Mouse (Mus musculus): Measurements from ENCODE around the gene St7l.
"Not testable (repeated sequence)": the region's sequence is repeated elsewhere in the genome, so short reads cannot be mapped to it uniquely, and the experiment has no call there.

Gene St7l

GRCm38 (mm10) chr3:104863786-104864650 lies at the start of gene St7l, which contains the start of gene Capza1:
Gene St7l (plus strand): TSS chr3:104864005.
Gene Capza1 (minus strand): TSS chr3:104864505.
- peak in 1 of 2 experiments; percentile 91 for DNase-seq (ENCODE audit: low spot score in 2 of 2)

- no peak for DNase-seq (ENCODE audit: low spot score in 2 of 2)
These were observed 49.1 kb upstream of the St7l start for GRCm38 (mm10) chr3:104814746-104815145.

- no peak for DNase-seq (ENCODE audit: low spot score in 2 of 2)
These were observed 48.5 kb upstream of the St7l start for GRCm38 (mm10) chr3:104815346-104815745.

GRCm38 (mm10) chr3:104816130-104816529 lies 47.7 kb upstream of the St7l start:
- no peak for DNase-seq (ENCODE audit: low spot score in 2 of 2)

- DNase-seq (ENCODE audit: low spot score in 2 of 2): peak; percentile 58 to 66
These were observed 46.3 kb upstream of the St7l start for GRCm38 (mm10) chr3:104817481-104817990.

- peak; percentile 62 to 75 for DNase-seq (ENCODE audit: low spot score in 2 of 2)
These were observed 45.6 kb upstream of the St7l start, which contains the start of gene Mov10 for GRCm38 (mm10) chr3:104817991-104818748. Gene Mov10 (minus strand): TSS chr3:104818563.

DNA sequence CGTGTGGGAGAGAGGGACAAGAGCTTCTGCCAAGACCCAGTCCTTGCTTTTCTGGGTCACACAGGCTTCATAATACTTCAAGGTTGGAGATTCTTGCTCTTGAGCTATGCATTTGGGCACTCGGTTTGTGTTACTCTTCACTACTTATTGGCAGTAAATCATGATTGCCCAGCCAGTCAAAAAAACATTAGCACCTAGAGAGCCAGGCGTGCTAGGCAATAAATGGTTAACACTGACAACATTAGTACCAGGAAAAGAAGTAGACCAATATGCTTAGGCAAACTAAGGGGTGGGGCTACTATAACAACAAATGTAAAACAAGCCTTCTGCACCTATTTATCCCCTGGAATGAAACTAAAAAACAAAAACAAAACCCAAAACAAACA lies 45.1 kb upstream of the St7l start:
- DNase-seq (ENCODE audit: low spot score in 2 of 2): no peak

- DNase-seq (ENCODE audit: low spot score in 2 of 2): no peak
These were observed 43.4 kb upstream of the St7l start for GRCm38 (mm10) chr3:104820426-104820825.

GRCm38 (mm10) chr3:104822413-104822812 lies 41.4 kb upstream of the St7l start:
- DNase-seq (ENCODE audit: low spot score in 2 of 2): no peak

DNA sequence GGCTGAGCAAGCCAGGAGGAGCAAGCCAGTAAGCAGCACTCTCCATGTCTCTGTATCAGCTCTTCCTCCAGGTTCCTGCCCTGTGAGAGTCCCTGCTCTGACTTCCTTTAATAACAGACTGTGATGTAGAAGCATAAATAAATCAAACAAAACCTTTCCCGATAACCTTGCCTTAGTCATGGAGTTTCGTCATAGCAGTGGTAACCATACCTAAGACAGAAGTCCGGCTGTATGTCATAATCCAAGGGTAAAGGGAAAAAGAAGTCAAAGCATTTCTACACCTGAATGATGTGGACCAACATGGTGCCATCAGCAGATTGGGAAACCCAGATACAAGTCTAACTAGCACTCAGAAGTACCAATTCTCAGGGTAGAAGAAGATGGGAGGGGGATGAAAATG lies 28.0 kb upstream of the St7l start:
- DNase-seq (ENCODE audit: low spot score in 2 of 2): no peak

DNA sequence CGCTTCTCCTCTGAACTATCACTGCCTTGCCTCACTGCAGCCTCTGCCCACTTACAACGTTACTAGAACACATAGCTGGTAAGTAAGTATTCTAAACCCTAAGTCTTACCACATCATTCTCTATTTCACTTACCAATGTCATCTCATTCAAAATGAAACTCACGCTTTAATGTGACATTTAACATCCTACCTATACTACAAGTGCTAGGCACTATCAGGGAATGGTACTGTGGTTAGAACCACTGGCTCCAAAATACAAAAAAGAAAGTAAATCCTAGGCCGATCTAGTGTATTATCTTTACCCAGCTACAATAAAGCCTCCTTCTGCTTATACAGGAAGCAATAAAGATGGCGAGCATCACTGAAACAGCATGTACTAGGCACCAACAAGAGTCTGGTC lies 22.8 kb upstream of the St7l start:
- no peak for DNase-seq (ENCODE audit: low spot score in 2 of 2)

DNA sequence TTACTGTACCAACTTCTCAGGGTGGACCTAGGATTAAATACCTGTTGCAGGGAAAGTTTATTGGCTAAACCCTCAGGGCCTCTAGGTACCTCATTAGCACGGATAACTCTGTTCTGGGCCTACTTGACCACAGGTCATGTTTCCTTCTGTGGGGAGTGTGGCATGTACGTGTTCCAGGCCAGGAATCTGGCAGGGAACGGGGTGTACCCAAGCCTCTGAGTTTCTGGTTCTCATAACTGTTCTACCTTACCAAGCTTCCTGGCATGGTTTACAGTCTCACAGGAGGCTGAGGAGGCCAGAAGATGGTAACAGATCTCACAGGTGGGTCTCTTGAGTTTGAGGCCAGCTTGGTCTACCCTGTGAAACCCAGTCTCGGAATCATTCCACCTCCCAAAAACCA lies 17.2 kb upstream of the St7l start:
- DNase-seq (ENCODE audit: low spot score in 2 of 2): no peak

GRCm38 (mm10) chr3:104854465-104854864 lies 9.3 kb upstream of the St7l start:
- DNase-seq (ENCODE audit: low spot score in 2 of 2): no peak

DNA sequence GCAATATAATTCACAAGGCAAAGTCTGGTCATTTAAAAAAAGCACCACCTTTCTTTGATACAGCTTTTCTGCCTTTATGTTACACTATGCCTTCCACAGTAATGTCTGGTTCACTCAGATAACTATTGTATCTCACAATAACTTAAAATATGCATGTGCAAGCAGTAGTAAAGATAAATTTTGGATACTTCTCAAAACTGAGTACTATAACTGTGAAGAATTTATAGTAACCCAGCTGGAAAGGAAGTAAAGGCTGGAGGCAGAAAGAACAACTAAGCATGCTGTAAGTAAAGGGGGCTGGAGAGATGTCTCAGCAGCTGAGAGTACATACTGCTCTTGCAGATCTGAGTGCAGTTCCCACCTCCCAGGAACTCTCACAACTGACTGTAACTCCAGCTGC lies 8.9 kb upstream of the St7l start:
- no peak for DNase-seq (ENCODE audit: low spot score in 2 of 2)

DNA sequence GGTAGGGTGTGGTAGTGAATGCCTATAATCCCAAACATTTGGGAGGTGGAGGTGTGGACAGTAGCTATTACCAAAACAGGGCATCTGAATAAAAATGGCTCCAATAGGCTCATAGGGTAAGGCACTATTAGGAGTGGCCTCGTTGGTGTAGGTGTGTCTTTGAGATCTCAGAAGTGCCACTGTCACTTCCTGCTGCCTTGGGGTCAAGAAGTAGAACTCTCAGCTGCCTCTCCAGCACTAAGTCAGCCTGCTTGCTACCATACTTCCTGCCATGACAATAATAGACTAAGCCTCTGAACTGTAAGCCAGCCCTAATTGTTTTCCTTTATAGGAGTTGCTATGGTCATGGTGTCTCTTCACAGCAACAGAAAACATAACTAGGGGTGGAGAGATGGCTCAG lies 7.7 kb upstream of the St7l start:
- no peak for DNase-seq (ENCODE audit: low spot score in 2 of 2)

DNA sequence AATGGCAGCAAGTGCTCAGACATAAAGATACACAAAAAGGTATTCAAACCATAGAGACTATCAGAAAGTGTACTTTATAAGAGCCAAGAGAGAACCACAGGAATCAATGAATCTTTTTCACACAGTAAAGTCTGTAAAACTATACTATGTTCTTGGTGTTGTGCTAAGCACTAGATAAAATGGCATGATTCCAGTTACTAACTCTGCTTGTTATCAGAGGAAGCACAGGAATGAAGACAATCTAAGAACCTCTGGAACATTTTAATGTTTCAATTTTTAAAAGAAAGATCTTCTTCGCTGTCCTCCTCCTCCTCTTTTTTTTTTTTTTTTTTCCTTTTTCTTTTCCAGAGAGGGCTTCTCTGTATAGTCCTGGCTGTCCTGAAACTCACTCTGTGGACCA lies 5.2 kb upstream of the St7l start:
- no peak for DNase-seq (ENCODE audit: low spot score in 2 of 2)

DNA sequence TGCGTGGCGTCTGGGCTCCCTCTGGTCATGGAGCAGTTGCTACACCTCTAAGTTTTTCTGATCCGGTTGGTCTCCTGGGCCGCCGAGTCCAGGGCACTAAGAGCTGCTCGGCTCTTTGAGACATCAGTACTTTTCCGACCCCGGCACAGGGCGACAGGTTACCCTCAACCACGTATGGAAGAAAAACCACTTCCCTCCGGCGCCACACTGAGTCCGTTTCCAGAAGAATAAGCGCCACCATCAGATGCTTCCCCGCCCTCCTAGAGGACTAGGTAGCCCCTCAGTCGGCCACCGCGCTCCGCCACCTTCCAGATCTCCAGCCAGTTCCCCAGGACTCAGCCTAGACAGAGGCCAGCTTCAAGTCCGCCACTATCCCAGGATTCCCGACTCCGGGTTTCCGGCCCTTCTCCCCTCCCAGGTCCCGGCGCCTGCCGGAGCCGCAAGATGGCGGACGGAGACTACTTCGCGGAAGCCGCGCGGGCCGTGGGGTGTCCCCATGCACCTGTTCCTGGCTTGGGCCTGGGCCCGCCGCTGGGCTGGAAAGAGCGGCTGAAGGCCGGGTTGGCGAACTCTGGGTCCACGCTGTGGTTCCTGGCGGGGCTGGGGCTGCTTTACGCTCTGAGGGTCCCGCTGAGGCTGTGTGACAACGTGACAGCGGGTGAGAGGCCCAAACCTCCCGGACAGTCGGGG lies 991 bp downstream of the St7l start:
- DNase-seq (ENCODE audit: low spot score in 2 of 2): peak; percentile 87 to 95

DNA sequence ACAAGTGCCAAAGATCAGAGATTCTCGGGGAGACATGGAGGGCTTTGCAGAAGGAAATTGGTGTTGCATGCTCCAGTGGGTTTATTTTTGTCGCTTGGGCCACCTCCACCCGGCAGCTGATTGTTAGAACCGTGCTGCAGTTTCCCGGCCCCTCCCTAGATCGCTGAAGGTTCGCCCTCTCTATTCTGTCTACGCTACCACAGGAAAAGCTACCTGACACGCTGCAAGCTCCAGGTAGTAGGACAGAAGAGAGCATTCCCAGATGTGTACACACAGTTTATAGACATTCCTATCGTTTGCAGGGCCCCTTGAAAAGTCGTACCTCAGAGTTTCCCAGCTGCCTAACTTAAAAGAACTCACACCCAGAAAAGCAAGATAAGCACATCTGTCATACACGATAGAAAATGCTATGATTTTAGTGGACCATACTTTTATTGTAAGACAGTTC lies 1.6 kb downstream of the St7l start:
- DNase-seq (ENCODE audit: low spot score in 2 of 2): peak in 1 of 2 experiments; percentile 71

GRCm38 (mm10) chr3:104866674-104867073 lies 2.9 kb downstream of the St7l start:
- DNase-seq (ENCODE audit: low spot score in 2 of 2): not testable (repeated sequence)

DNA sequence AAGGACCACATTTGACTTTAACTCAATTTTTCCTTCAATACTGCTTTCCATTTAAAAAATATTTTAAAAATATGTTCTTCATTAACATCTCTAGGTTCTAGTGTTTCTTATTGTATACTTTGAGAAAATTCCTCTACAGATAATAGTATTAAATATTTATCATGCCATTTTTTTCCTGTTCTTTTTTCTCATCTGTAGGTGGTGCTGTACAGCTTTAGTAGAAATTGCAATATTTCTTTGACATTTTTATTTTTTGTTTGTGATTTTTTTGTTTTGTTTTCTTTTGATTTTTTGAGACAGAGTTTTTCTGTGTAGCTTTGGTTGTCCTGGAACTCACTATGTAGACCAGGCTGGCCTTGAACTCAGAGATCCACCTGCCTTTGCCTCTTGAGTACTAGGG lies 5.8 kb downstream of the St7l start:
- no peak for DNase-seq (ENCODE audit: low spot score in 2 of 2)

DNA sequence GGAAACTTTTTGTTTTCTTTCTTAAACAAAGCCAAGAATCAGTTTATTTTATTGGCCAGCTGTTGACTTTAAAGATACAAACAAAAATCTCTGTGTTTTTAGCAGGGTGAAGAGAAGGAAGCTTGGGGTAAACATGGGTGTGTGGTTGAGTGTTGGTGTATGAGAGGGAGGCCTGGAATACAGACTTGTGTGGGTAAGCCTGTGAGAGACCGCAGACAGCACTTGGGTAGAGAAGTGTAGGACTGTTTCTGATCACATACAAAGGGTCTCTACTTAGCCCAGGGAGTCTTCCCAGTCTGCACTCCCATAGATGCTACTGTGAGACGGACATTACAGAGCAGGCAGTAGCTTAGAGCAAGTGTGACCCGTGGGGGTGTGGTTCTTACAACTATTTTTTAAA lies 24.8 kb downstream of the St7l start:
- DNase-seq (ENCODE audit: low spot score in 2 of 2): no peak

- DNase-seq (ENCODE audit: low spot score in 2 of 2): no peak
These were observed 32.3 kb downstream of the St7l start for GRCm38 (mm10) chr3:104896141-104896540.

Data from spleen, postnatal 10 days (tissue).